Mouse (Mus musculus) C2C12 (cell line): Measurements from ENCODE around the gene Pnmt.

Experiments used
- CTCF ChIP-seq: IDR thresholded peaks from one replicate; pipeline ENCODE4 v1.5.1; 2011; ENCODE audit not compliant: control insufficient read depth, insufficient read depth, insufficient read length
- FOSL1 ChIP-seq: IDR thresholded peaks from one replicate; pipeline ENCODE4 v1.8.0; 2011; ENCODE audit warnings: mild to moderate bottlenecking, low read length; ENCODE audit not compliant: poor library complexity, insufficient read depth, severe bottlenecking
- MAX ChIP-seq: IDR thresholded peaks from one replicate; pipeline ENCODE4 v1.6.1; 2011; ENCODE audit warnings: mild to moderate bottlenecking, control low read depth
- MYOD1 ChIP-seq: IDR thresholded peaks from one replicate; pipeline ENCODE4 v1.6.1; 2011; ENCODE audit warnings: low read depth; ENCODE audit not compliant: control insufficient read depth, insufficient read length
- MYOG ChIP-seq: IDR thresholded peaks from one replicate; pipeline ENCODE4 v1.6.1; 2011; ENCODE audit not compliant: control insufficient read depth, insufficient read length; ENCODE audit errors: extremely low read depth
- USF1 ChIP-seq: IDR thresholded peaks from one replicate; pipeline ENCODE4 v1.6.1; 2011; ENCODE audit warnings: low read depth, mild to moderate bottlenecking, control low read depth, moderate library complexity

DNA sequence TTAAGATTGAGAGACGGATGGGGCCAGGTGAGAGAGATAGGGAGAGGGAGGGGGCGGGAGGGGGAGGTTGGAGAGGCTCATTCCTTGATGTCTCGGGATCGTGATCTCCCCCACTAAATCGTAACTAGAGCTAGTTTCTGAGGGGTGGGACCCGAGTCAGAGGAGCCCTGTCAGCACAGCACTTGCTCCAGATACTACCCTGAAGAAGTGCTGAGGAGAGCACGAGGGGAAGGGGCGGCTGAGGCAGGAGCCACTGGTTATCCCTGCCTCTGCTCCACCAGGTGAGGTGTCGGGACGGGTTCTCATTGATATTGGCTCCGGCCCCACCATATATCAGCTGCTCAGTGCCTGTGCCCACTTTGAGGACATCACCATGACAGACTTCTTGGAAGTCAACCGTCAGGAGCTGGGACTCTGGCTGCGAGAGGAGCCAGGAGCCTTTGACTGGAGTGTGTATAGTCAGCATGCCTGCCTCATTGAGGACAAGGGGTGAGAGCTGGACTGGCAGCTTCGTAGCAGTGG lies 867 bp downstream of the Pnmt start:
- TF ChIP-seq MAX (no peak), CTCF (no peak), USF1 (no peak), FOSL1 (no peak), MYOG (no peak), MYOD1 (no peak)
